Mouse (Mus musculus): ENCODE measurements around the gene Fkbp14. TPM values are rescaled to one million over a fixed set of nuclear protein-coding genes. Genes with fewer than 3 reads are reported as not detected.

The Fkbp14 gene
- polyA plus RNA-seq, 1 experiment from 2014 or later, result 20.7 TPM

DNA sequence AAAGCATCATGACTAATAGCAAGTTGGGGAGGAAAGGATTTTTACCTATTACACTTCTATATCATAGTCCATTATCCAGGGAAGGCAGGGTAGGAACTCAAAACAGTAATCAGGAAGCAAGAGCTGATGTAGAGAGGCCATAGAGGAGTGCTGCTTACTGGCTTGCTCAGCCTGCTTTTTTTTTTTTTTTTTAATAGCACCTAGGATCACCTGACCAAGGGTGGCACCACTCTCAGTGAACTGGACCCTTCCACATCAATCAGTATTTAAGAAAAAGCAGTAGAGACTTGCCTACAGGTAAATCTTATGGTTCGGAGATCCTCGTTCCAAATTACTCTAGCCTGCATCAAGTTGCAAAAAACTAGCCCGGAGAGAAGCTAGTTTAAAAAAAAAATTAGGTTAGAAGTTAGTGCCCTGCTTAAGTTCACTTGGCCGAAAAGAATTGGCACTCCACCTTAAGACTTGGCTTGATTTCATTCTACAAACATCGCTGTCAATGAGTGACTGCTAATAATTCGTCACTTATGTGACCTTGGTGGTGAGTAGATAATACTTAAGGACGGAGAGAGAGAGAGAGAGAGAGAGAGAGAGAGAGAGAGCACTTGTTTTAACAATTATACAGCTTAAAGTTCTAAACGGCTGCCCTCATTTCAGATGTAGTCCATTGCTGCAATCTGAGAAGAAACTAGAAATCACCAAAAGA is 3.2 kb downstream of the Fkbp14 start:
- ATAC-seq (ENCODE audit: insufficient read depth, low FRiP score, low TSS enrichment), result no peak
- Histone ChIP-seq H3K9me3 (ENCODE audit: control insufficient read depth, low read length) (no peaks in the 10 kb centered on the region), H3K4me2 (ENCODE audit: low read depth) (peak overlapping the region; percentile 71), H3K36me3 (ENCODE audit: control insufficient read depth, insufficient read depth, low read length) (no peaks in the 10 kb centered on the region), H3K27me3 (ENCODE audit: control insufficient read depth, insufficient read depth, low read length) (no peaks in the 10 kb centered on the region), H3K9ac (ENCODE audit: low read length) (no peak overlapping the region; the same call in 1 of the 2 replicates), H3K4me1 (ENCODE audit: control insufficient read depth, insufficient read depth, low read length) (peaks cover 2% of the 10 kb centered on the region), H3K4me3 (ENCODE audit: low read depth, low read length) (peak overlapping the region; percentile 51), H3K27ac (ENCODE audit: low read depth, low read length) (no peak overlapping the region)
- DNase-seq (ENCODE audit: low spot score), result no peak
- 63% methylated on average over 8 of the region's 8 CpGs for WGBS

DNA sequence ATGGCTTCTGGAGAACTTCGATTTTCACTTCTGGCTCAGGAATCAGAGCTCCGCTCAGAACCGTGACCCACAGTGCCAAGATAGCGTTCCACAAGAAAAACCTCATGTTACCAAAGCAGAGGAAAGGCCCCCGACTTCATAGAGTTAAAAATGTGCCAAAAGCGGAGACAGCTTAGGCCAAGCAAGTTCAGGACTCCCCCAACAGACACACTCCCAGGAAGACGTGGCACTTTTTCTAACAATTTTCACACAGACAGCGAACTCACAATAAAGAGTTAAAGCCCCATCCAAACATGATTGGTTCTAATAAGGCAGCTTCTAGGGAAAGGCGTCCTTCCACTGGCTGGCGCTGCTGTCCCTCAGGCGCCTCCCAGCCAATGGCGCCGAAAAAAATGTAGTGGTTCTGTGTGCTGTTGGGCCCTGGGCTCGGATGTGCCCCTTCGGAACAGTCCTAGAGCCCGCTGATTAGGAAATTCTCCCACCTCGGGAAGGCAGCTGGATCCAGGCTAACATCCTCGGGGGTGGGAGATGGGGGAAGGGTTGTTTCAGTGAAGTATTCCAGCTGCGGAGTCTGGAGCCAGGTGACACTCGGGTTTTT is 4.1 kb downstream of the Fkbp14 start:
- Histone ChIP-seq H3K36me3 (ENCODE audit: control insufficient read depth, insufficient read depth, low read length) (no peaks in the 10 kb centered on the region), H3K9me3 (ENCODE audit: control insufficient read depth, low read length) (no peaks in the 10 kb centered on the region), H3K9ac (ENCODE audit: low read length) (peak overlapping the region; percentile 58), H3K27ac (ENCODE audit: low read depth, low read length) (no peak overlapping the region), H3K4me1 (ENCODE audit: control insufficient read depth, insufficient read depth, low read length) (peaks cover 2% of the 10 kb centered on the region), H3K4me2 (ENCODE audit: low read depth) (peak overlapping the region; percentile 71), H3K4me3 (ENCODE audit: low read depth, low read length) (peak overlapping the region; percentile 51), H3K27me3 (ENCODE audit: control insufficient read depth, insufficient read depth, low read length) (no peaks in the 10 kb centered on the region)
- ATAC-seq (ENCODE audit: insufficient read depth, low FRiP score, low TSS enrichment) (peak; percentile 71), DNase-seq (ENCODE audit: low spot score) (peak; percentile 87)
- under 1% methylated on average over 20 of the region's 20 CpGs for WGBS

- H3K4me3 ChIP-seq (ENCODE audit: low read depth, low read length), result 0 out of 2 replicates have a peak overlapping the region, but pooled peaks have one; percentile 6
- peaks cover 2% of the 10 kb centered on the region for H3K4me1 ChIP-seq (ENCODE audit: control insufficient read depth, insufficient read depth, low read length)
- 54% methylated on average over 6 of the region's 6 CpGs for WGBS
- ATAC-seq (ENCODE audit: insufficient read depth, low FRiP score, low TSS enrichment), result no peak
- no peak overlapping the region for H3K9ac ChIP-seq (ENCODE audit: low read length)
- no peaks in the 10 kb centered on the region for H3K36me3 ChIP-seq (ENCODE audit: control insufficient read depth, insufficient read depth, low read length)
- no peaks in the 10 kb centered on the region for H3K27me3 ChIP-seq (ENCODE audit: control insufficient read depth, insufficient read depth, low read length)
- DNase-seq (ENCODE audit: low spot score), result no peak
- H3K4me2 ChIP-seq (ENCODE audit: low read depth), result peak overlapping the region; percentile 33
- no peaks in the 10 kb centered on the region for H3K9me3 ChIP-seq (ENCODE audit: control insufficient read depth, low read length)
- H3K27ac ChIP-seq (ENCODE audit: low read depth, low read length), result no peak overlapping the region
Measured at GRCm38 (mm10) chr6:54591778-54592177, 5.3 kb downstream of the Fkbp14 start.

GRCm38 (mm10) chr6:54590691-54591090 is 6.4 kb downstream of the Fkbp14 start:
- 88% methylated on average over 2 of the region's 2 CpGs for WGBS
- no peaks in the 10 kb centered on the region for H3K27me3 ChIP-seq (ENCODE audit: control insufficient read depth, insufficient read depth, low read length)

GRCm38 (mm10) chr6:54588212-54588611 is 8.9 kb downstream of the Fkbp14 start:
- H3K9ac ChIP-seq (ENCODE audit: low read length), result no peak overlapping the region
- DNase-seq (ENCODE audit: low spot score) (no peak), ATAC-seq (ENCODE audit: insufficient read depth, low FRiP score, low TSS enrichment) (no peak)
- H3K9me3 ChIP-seq (ENCODE audit: control insufficient read depth, low read length), result no peaks in the 10 kb centered on the region
- no peak overlapping the region for H3K4me2 ChIP-seq (ENCODE audit: low read depth)
- H3K4me3 ChIP-seq (ENCODE audit: low read depth, low read length), result no peak overlapping the region
- no peaks in the 10 kb centered on the region for H3K36me3 ChIP-seq (ENCODE audit: control insufficient read depth, insufficient read depth, low read length)
- no peak overlapping the region for H3K27ac ChIP-seq (ENCODE audit: low read depth, low read length)
- H3K4me1 ChIP-seq (ENCODE audit: control insufficient read depth, insufficient read depth, low read length), result peaks cover 2% of the 10 kb centered on the region; the same call in 1 of the 2 replicates
- H3K27me3 ChIP-seq (ENCODE audit: control insufficient read depth, insufficient read depth, low read length), result no peaks in the 10 kb centered on the region
- 24% methylated on average over 1 of the region's 1 CpGs for WGBS

More at GRCm38 (mm10) chr6:54590691-54591090, 6.4 kb downstream of the Fkbp14 start:
- Histone ChIP-seq H3K4me3 (ENCODE audit: low read depth, low read length) (no peak overlapping the region), H3K9ac (ENCODE audit: low read length) (no peak overlapping the region), H3K36me3 (ENCODE audit: control insufficient read depth, insufficient read depth, low read length) (no peaks in the 10 kb centered on the region), H3K4me2 (ENCODE audit: low read depth) (no peak overlapping the region), H3K9me3 (ENCODE audit: control insufficient read depth, low read length) (no peaks in the 10 kb centered on the region), H3K4me1 (ENCODE audit: control insufficient read depth, insufficient read depth, low read length) (peaks cover 2% of the 10 kb centered on the region), H3K27ac (ENCODE audit: low read depth, low read length) (no peak overlapping the region)
- ATAC-seq (ENCODE audit: insufficient read depth, low FRiP score, low TSS enrichment), result no peak
- DNase-seq (ENCODE audit: low spot score), result no peak

DNA sequence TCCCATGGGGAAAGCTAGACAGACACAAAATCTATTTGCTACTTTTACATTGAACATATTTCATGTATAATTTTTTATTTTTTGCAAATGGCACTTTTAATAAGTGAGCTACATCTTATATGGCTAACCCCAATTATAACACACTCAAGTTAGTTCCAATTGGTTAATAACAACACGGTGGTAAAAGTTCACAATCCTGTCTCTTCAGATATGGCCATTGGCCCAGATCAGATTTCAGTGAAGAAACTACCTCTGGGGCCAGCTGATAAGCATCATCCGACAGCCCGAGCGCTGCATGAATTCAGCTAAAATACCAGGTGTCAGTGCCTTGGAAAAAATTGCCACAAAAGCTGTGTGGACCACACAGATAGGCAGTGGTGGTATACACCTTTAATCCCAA is 9.4 kb downstream of the Fkbp14 start:
- peaks cover 2% of the 10 kb centered on the region; the same call in 1 of the 2 replicates for H3K4me1 ChIP-seq (ENCODE audit: control insufficient read depth, insufficient read depth, low read length)
- H3K4me2 ChIP-seq (ENCODE audit: low read depth), result no peak overlapping the region
- H3K9ac ChIP-seq (ENCODE audit: low read length), result no peak overlapping the region
- no peaks in the 10 kb centered on the region for H3K36me3 ChIP-seq (ENCODE audit: control insufficient read depth, insufficient read depth, low read length)
- 88% methylated on average over 4 of the region's 4 CpGs for WGBS
- no peaks in the 10 kb centered on the region for H3K27me3 ChIP-seq (ENCODE audit: control insufficient read depth, insufficient read depth, low read length)
- H3K9me3 ChIP-seq (ENCODE audit: control insufficient read depth, low read length), result no peaks in the 10 kb centered on the region
- DNase-seq (ENCODE audit: low spot score) (no peak), ATAC-seq (ENCODE audit: insufficient read depth, low FRiP score, low TSS enrichment) (no peak)
- H3K4me3 ChIP-seq (ENCODE audit: low read depth, low read length), result no peak overlapping the region
- no peak overlapping the region for H3K27ac ChIP-seq (ENCODE audit: low read depth, low read length)

DNA sequence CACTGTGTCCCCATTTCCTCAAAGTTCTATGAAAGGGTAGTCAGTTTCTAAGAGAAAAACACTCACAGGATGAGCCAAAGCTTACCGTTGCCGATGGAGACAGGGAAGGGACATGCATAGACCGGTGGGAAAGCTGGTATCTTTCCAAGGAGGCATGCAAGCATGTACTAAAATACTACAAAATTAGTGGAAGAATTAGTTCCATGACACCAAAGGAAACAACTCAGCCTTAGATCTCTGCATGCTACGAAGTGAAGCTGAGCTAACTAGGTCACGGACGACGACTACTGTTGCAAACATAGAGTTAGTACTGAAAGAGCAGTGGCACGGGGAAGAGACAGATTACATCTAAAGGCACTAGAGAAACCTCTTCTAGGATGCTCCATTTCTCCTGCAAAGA is 10.2 kb downstream of the Fkbp14 start:
- no peaks in the 10 kb centered on the region for H3K36me3 ChIP-seq (ENCODE audit: control insufficient read depth, insufficient read depth, low read length)
- no peak for DNase-seq (ENCODE audit: low spot score)
- no peak for ATAC-seq (ENCODE audit: insufficient read depth, low FRiP score, low TSS enrichment)
- no peaks in the 10 kb centered on the region for H3K9me3 ChIP-seq (ENCODE audit: control insufficient read depth, low read length)
- 88% methylated on average over 8 of the region's 8 CpGs for WGBS
- no peaks in the 10 kb centered on the region for H3K27me3 ChIP-seq (ENCODE audit: control insufficient read depth, insufficient read depth, low read length)
- H3K4me3 ChIP-seq (ENCODE audit: low read depth, low read length), result no peak overlapping the region
- H3K27ac ChIP-seq (ENCODE audit: low read depth, low read length), result no peak overlapping the region
- H3K4me1 ChIP-seq (ENCODE audit: control insufficient read depth, insufficient read depth, low read length), result peaks cover 2% of the 10 kb centered on the region; the same call in 1 of the 2 replicates
- H3K4me2 ChIP-seq (ENCODE audit: low read depth), result no peak overlapping the region
- no peak overlapping the region for H3K9ac ChIP-seq (ENCODE audit: low read length)

GRCm38 (mm10) chr6:54586175-54586574 is 10.9 kb downstream of the Fkbp14 start:
- WGBS, result 44% methylated on average over 2 of the region's 2 CpGs
- Histone ChIP-seq H3K27me3 (ENCODE audit: control insufficient read depth, insufficient read depth, low read length) (no peaks in the 10 kb centered on the region), H3K27ac (ENCODE audit: low read depth, low read length) (no peak overlapping the region), H3K9ac (ENCODE audit: low read length) (no peak overlapping the region), H3K4me2 (ENCODE audit: low read depth) (no peak overlapping the region), H3K9me3 (ENCODE audit: control insufficient read depth, low read length) (no peaks in the 10 kb centered on the region), H3K4me1 (ENCODE audit: control insufficient read depth, insufficient read depth, low read length) (no peaks in the 10 kb centered on the region), H3K4me3 (ENCODE audit: low read depth, low read length) (no peak overlapping the region), H3K36me3 (ENCODE audit: control insufficient read depth, insufficient read depth, low read length) (no peaks in the 10 kb centered on the region)
- DNase-seq (ENCODE audit: low spot score) (peak; percentile 54), ATAC-seq (ENCODE audit: insufficient read depth, low FRiP score, low TSS enrichment) (no peak)
